ENCODE assay signal across 9 mouse cellular contexts in genomic region chr15:7226225-7226624, GRCm38 (mm10).
A peak's percentile ranks its signal among the peaks of the same experiment; 100 is the strongest.
DNase-seq lines count a peak whose midpoint lies in the region; ATAC-seq and TF ChIP-seq lines count a peak whose summit lies in the region.
"Had no signal": no experiment of that assay in that cellular context is flagged by ENCODE, and none has a peak within 500 bp of the region (broad histone marks: within the 10 kb centered on the region; RNA-seq: fewer than 3 reads in every experiment).

No protein-coding gene starts in this region.

- no peak overlapping the region for H3K4me2 ChIP-seq in lung, postnatal 0 days (replicated peaks; ENCODE audit: low read depth, low read length)
- H3K4me2 ChIP-seq: limb, embryonic 15.5 days had no signal

- no peak overlapping the region for H3K27ac ChIP-seq in ES-E14 (ENCODE audit: insufficient read depth, low read depth, low read length, poor library complexity, severe bottlenecking)
- no peak overlapping the region for H3K27ac ChIP-seq in lung, postnatal 0 days (ENCODE audit: low read length)
- H3K27ac ChIP-seq: limb, embryonic 15.5 days had no signal

- no peak overlapping the region for H3K4me3 ChIP-seq in ES-E14 (ENCODE audit: insufficient read depth in 1 of 2, low read depth in 1 of 2, low read length in 2 of 2, poor library complexity in 1 of 2, severe bottlenecking in 1 of 2)
- no peak overlapping the region for H3K4me3 ChIP-seq in lung, postnatal 0 days (ENCODE audit: low read depth, low read length)
- H3K4me3 ChIP-seq: limb, embryonic 15.5 days had no signal

- ATAC-seq in hematopoietic stem cell, adult 5-6 weeks (replicated peaks in 1 of 2; ENCODE audit: insufficient read depth in 1 of 2, low FRiP score in 2 of 2, low TSS enrichment in 1 of 2, low read depth in 1 of 2, poor library complexity in 2 of 2, severe bottlenecking in 2 of 2), result peak; percentile 67 to 86
- ATAC-seq in lung, postnatal 0 days, result peak; percentile 83

- TF ChIP-seq EP300 in lung, postnatal 0 days (IDR thresholded peaks at IDR 0.05), result no peak; the same call in 1 of the 2 replicates

- no peak overlapping the region for H3K9ac ChIP-seq in ES-E14 (ENCODE audit: insufficient read depth, low read depth, low read length, poor library complexity, severe bottlenecking)
- H3K9ac ChIP-seq in lung, postnatal 0 days (replicated peaks; ENCODE audit: low read depth), result no peak overlapping the region
- H3K9ac ChIP-seq: limb, embryonic 15.5 days had no signal

- peak; percentile 100 for TF ChIP-seq CTCF in lung, postnatal 0 days (IDR thresholded peaks at IDR 0.05)

- WGBS in lung, postnatal 0 days, result 2% methylated on average over 5 of the region's 5 CpGs

- H3K36me3 ChIP-seq in ES-E14 (ENCODE audit: control insufficient read depth, insufficient read depth, low read length, poor library complexity, severe bottlenecking), result no peaks in the 10 kb centered on the region
- H3K36me3 ChIP-seq in lung, postnatal 0 days (ENCODE audit: insufficient read depth, low read length), result no peaks in the 10 kb centered on the region
- H3K36me3 ChIP-seq: limb, embryonic 15.5 days had no signal

- in situ Hi-C loops in ES-E14 (cut with MboI; ENCODE audit: low sequenced_read_pairs in 2 of 2, unreplicated experiment in 2 of 2), result no loop called here

- no peaks in the 10 kb centered on the region for H3K27me3 ChIP-seq in lung, postnatal 0 days (replicated peaks; ENCODE audit: insufficient read depth, low read length)
- H3K27me3 ChIP-seq: limb, embryonic 15.5 days had no signal

- DNase-seq in ES-E14 (ENCODE audit: low read depth, low spot score), result peak; percentile 84
- peak; percentile 28 for DNase-seq in cerebellum, adult 11-12 months
- DNase-seq in forelimb bud, embryonic 11.5 days (ENCODE audit: low read depth, low spot score), result peak; percentile 92
- DNase-seq in layer of hippocampus, adult 8-10 months (ENCODE audit: low spot score in 2 of 2), result peak; percentile 48 to 80
- peak; percentile 95 for DNase-seq in lung, postnatal 0 days (ENCODE audit: low spot score)
- peak; percentile 71 for DNase-seq in ovary, postnatal 14 days (ENCODE audit: low spot score)
- peak; percentile 53 for DNase-seq in thymus, postnatal 0 days (ENCODE audit: low spot score)

- H3K4me1 ChIP-seq in ES-E14 (ENCODE audit: control insufficient read depth in 2 of 2, insufficient read depth in 2 of 2, low read length in 2 of 2, poor library complexity in 1 of 2), result no peaks in the 10 kb centered on the region
- no peaks in the 10 kb centered on the region for H3K4me1 ChIP-seq in lung, postnatal 0 days (ENCODE audit: insufficient read depth, low read depth, low read length)

- H3K9me3 ChIP-seq in ES-E14 (ENCODE audit: control insufficient read depth, insufficient read depth, low read depth, low read length), result no peaks in the 10 kb centered on the region
- H3K9me3 ChIP-seq in lung, postnatal 0 days (ENCODE audit: low read length), result no peaks in the 10 kb centered on the region
- H3K9me3 ChIP-seq: limb, embryonic 15.5 days had no signal

TF ChIP-seq in ES-E14, 5 proteins besides CTCF, POLR2A, EP300 and RAD21:
- TF ChIP-seq MAFK (IDR thresholded peaks at IDR 0.05; ENCODE audit: insufficient read depth, low read depth, low read length) (peak; percentile 34; the same call in 1 of the 2 replicates), HCFC1 (IDR thresholded peaks at IDR 0.05; ENCODE audit: borderline replicate concordance, insufficient read depth, low read length) (peak; percentile 47; the same call in 1 of the 2 replicates), ZNF384 (IDR thresholded peaks at IDR 0.05; ENCODE audit: low read depth, low read length) (no peak), ZC3H11A (IDR thresholded peaks at IDR 0.05; ENCODE audit: borderline replicate concordance, low read depth, low read length) (peak; percentile 100), CHD2 (IDR thresholded peaks at IDR 0.05; ENCODE audit: low read depth, low read length) (no peak)

Comparison
In these comparisons a context has a peak if more than half of its experiments do, and no peak if none do; other contexts are left out.
1. DNase-seq: peak in every context shown above with its lines; median percentile 95 in lung, postnatal 0 days; 92 in forelimb bud, embryonic 11.5 days; 84 in ES-E14; 71 in ovary, postnatal 14 days; 64 in layer of hippocampus, adult 8-10 months; 53 in thymus, postnatal 0 days; 28 in cerebellum, adult 11-12 months.